Mouse (Mus musculus): ENCODE results near the gene Zbtb42.

DNA sequence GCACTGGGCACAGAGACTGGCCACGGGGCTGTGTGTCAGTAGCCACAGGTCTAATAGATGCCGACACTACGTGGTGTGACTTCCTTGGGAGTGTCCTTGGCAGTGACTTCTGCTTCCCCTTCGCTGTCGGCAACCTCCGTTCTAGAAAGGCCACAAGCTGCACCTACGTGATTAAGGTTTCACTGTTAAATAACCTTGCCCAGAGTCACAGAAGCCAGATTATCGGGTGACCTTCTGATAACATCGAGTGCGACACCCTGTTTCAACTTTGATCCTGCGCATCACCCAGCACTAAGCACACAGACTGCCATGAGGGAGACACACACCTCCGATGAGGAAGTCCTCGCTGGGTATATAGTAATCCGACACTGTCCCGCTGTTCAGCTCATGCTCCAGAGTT, 9.8 kb downstream of the Zbtb42 start:
- TF ChIP-seq CHD2 (IDR thresholded peaks at IDR 0.05; ENCODE audit: low read depth, low read length) = no peak
- no peak for TF ChIP-seq ZC3H11A (IDR thresholded peaks at IDR 0.05; ENCODE audit: borderline replicate concordance, low read depth, low read length)

All from ES-E14 (cell line).